In the genomic region with DNA sequence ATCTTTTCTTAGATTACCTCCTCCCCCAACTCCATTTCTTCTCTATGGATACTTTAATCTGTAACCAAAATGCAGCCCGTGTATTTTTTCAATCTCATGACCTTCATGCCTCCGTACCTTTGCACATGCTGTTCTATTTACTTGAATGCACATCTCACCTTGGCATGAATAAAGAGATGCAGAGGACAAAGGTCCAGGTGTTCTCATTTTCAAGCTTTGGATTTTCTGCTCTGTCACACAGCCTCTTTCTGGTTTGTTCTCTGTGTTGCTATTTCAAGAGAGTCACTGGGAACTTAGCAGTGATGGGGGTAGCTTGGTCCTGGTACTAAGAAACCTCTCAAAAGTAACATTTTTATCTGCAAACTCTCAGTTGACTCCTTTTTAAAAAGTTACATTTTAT, we compare ENCODE assay signal across 24 mouse cellular contexts.
DNase-seq lines count a peak whose midpoint lies in the region; ATAC-seq and TF ChIP-seq lines count a peak whose summit lies in the region.
"Had no signal": no experiment of that assay in that cellular context is flagged by ENCODE, and none has a peak within 500 bp of the region (broad histone marks: within the 10 kb centered on the region; RNA-seq: fewer than 3 reads in every experiment).

No protein-coding gene starts in this region.

- no peak overlapping the region for H3K4me3 ChIP-seq in kidney, embryonic 16.5 days (ENCODE audit: low read length)
- H3K4me3 ChIP-seq in kidney, postnatal 0 days (replicated peaks; ENCODE audit: low read depth, low read length), result no peak overlapping the region
- no peak overlapping the region for H3K4me3 ChIP-seq in midbrain, embryonic 11.5 days (ENCODE audit: low read depth, low read length)
- H3K4me3 ChIP-seq: embryonic facial prominence, embryonic 13.5 days; embryonic facial prominence, embryonic 15.5 days; erythroblast, embryonic 14.5 days; forebrain, embryonic 10.5 days; forebrain, embryonic 12.5 days had no signal

- no peak for ATAC-seq in kidney, embryonic 16.5 days (ENCODE audit: low FRiP score, low TSS enrichment)
- ATAC-seq in kidney, postnatal 0 days (replicated peaks; ENCODE audit: low FRiP score, low read depth), result 0 out of 2 replicates have a peak, but pooled peaks have one; percentile 54
- ATAC-seq in midbrain, embryonic 11.5 days (ENCODE audit: low FRiP score), result no peak
- ATAC-seq: forebrain, embryonic 14.5 days had no signal

- H3K9ac ChIP-seq in kidney, embryonic 16.5 days (replicated peaks; ENCODE audit: low read length), result no peak overlapping the region
- no peak overlapping the region for H3K9ac ChIP-seq in kidney, postnatal 0 days (ENCODE audit: low read depth, low read length)
- H3K9ac ChIP-seq in midbrain, embryonic 11.5 days (ENCODE audit: low read length), result no peak overlapping the region
- H3K9ac ChIP-seq: embryonic facial prominence, embryonic 13.5 days; embryonic facial prominence, embryonic 15.5 days; forebrain, embryonic 12.5 days had no signal

- no peak overlapping the region for H3K27ac ChIP-seq in kidney, embryonic 16.5 days (ENCODE audit: low read length)
- H3K27ac ChIP-seq in kidney, postnatal 0 days, result no peak overlapping the region
- no peak overlapping the region for H3K27ac ChIP-seq in midbrain, embryonic 11.5 days (ENCODE audit: low read depth, low read length)
- H3K27ac ChIP-seq: embryonic facial prominence, embryonic 13.5 days; embryonic facial prominence, embryonic 15.5 days; forebrain, embryonic 10.5 days; forebrain, embryonic 12.5 days had no signal

- DNase-seq in kidney, adult 18-20 months, result peak; percentile 3
- DNase-seq in kidney, adult 8-10 months, result peak; percentile 36 to 45
- no peak for DNase-seq in kidney, postnatal 10 days
- DNase-seq in kidney, postnatal 0 days (ENCODE audit: low spot score), result no peak
- DNase-seq in kidney, postnatal 14 days, result peak; percentile 31
- DNase-seq in thymus, postnatal 4 days, result no peak
- no peak for DNase-seq in midbrain, embryonic 11.5 days (ENCODE audit: low spot score, missing footprints)
- DNase-seq: adrenal gland, adult 2 months; adrenal gland, postnatal 10 days; adrenal gland, postnatal 25 days; cerebellum, adult 11 months; cerebellum, adult 18-20 months; cerebellum, adult 8-10 months; cerebellum, adult 9-11 months; cerebellum, postnatal 14 days; cerebellum, postnatal 36 days; embryo, embryonic 11 days had no signal

- no peaks in the 10 kb centered on the region for H3K27me3 ChIP-seq in kidney, embryonic 16.5 days (ENCODE audit: insufficient read depth, low read length)
- no peaks in the 10 kb centered on the region for H3K27me3 ChIP-seq in kidney, postnatal 0 days (ENCODE audit: insufficient read depth, low read length)
- no peaks in the 10 kb centered on the region for H3K27me3 ChIP-seq in midbrain, embryonic 11.5 days (ENCODE audit: control insufficient read depth, insufficient read depth, low read length)
- H3K27me3 ChIP-seq: embryonic facial prominence, embryonic 13.5 days; embryonic facial prominence, embryonic 15.5 days; forebrain, embryonic 12.5 days had no signal

- H3K4me1 ChIP-seq in kidney, embryonic 16.5 days (ENCODE audit: insufficient read depth, low read length), result no peaks in the 10 kb centered on the region
- H3K4me1 ChIP-seq in kidney, postnatal 0 days (replicated peaks; ENCODE audit: insufficient read depth, low read length), result no peaks in the 10 kb centered on the region
- no peaks in the 10 kb centered on the region for H3K4me1 ChIP-seq in midbrain, embryonic 11.5 days (ENCODE audit: control insufficient read depth, insufficient read depth, low read length)
- H3K4me1 ChIP-seq: embryonic facial prominence, embryonic 13.5 days; embryonic facial prominence, embryonic 15.5 days; forebrain, embryonic 10.5 days; forebrain, embryonic 12.5 days had no signal

- H3K9me3 ChIP-seq in kidney, embryonic 16.5 days (ENCODE audit: low read length), result no peaks in the 10 kb centered on the region
- H3K9me3 ChIP-seq in kidney, postnatal 0 days (replicated peaks; ENCODE audit: low read length), result no peaks in the 10 kb centered on the region
- no peaks in the 10 kb centered on the region for H3K9me3 ChIP-seq in midbrain, embryonic 11.5 days (ENCODE audit: control insufficient read depth, low read length)
- H3K9me3 ChIP-seq: embryonic facial prominence, embryonic 13.5 days; embryonic facial prominence, embryonic 15.5 days; forebrain, embryonic 10.5 days; forebrain, embryonic 12.5 days had no signal

- TF ChIP-seq CTCF in kidney, postnatal 0 days (IDR thresholded peaks at IDR 0.05; ENCODE audit: low read depth), result no peak

- no peaks in the 10 kb centered on the region for H3K36me3 ChIP-seq in kidney, embryonic 16.5 days (ENCODE audit: insufficient read depth, low read length)
- H3K36me3 ChIP-seq in kidney, postnatal 0 days (ENCODE audit: insufficient read depth, low read length), result no peaks in the 10 kb centered on the region
- no peaks in the 10 kb centered on the region for H3K36me3 ChIP-seq in midbrain, embryonic 11.5 days (ENCODE audit: control insufficient read depth, insufficient read depth, low read length)
- H3K36me3 ChIP-seq: embryonic facial prominence, embryonic 13.5 days; embryonic facial prominence, embryonic 15.5 days; forebrain, embryonic 10.5 days; forebrain, embryonic 12.5 days had no signal

- WGBS in kidney, embryonic 16.5 days, result 81% methylated on average over 2 of the region's 2 CpGs
- WGBS in kidney, postnatal 0 days, result 76% methylated on average over 2 of the region's 2 CpGs
- 96% methylated on average over 2 of the region's 2 CpGs for WGBS in midbrain, embryonic 11.5 days

- no peak overlapping the region for H3K4me2 ChIP-seq in kidney, embryonic 16.5 days (replicated peaks; ENCODE audit: low read depth, low read length)
- H3K4me2 ChIP-seq in kidney, postnatal 0 days (ENCODE audit: low read length), result no peak overlapping the region
- H3K4me2 ChIP-seq in midbrain, embryonic 11.5 days, result no peak overlapping the region
- H3K4me2 ChIP-seq: embryonic facial prominence, embryonic 13.5 days; embryonic facial prominence, embryonic 15.5 days; forebrain, embryonic 12.5 days had no signal

Comparison
In these comparisons a context has a peak if more than half of its experiments do, and no peak if none do; other contexts are left out.
1. DNase-seq: peak in kidney, adult 18-20 months (single experiment), kidney, adult 8-10 months (2 of 2) and kidney, postnatal 14 days (single experiment); none in kidney, postnatal 10 days (single experiment), kidney, postnatal 0 days (single experiment), thymus, postnatal 4 days (single experiment) and midbrain, embryonic 11.5 days (single experiment).